Comparison of ENCODE assay signal across 28 mouse cellular contexts in genomic region chr14:111297796-111298195, GRCm38 (mm10).
"Had no signal": no experiment of that assay in that cellular context is flagged by ENCODE, and none has a peak within 500 bp of the region (broad histone marks: within the 10 kb centered on the region; RNA-seq: fewer than 3 reads in every experiment).

No protein-coding gene starts in this region.

- H3K9ac ChIP-seq: limb, embryonic 12.5 days; limb, embryonic 13.5 days; limb, embryonic 15.5 days; liver, embryonic 12.5 days; liver, embryonic 13.5 days; liver, embryonic 14.5 days; liver, embryonic 15.5 days; liver, postnatal 0 days; lung, embryonic 14.5 days; lung, embryonic 15.5 days; midbrain, embryonic 12.5 days; midbrain, embryonic 13.5 days; midbrain, embryonic 15.5 days; neural tube, embryonic 12.5 days had no signal

- DNase-seq: left cerebral cortex, postnatal 4 days; liver; liver, embryonic 13.5 days; liver, postnatal 0 days; lung, adult 18-20 months; lung, adult 2 months; lung, embryonic 14.5 days; lung, postnatal 10 days; lung, postnatal 14 days; lung, postnatal 36 days; lung, postnatal 4 days; midbrain, embryonic 14.5 days had no signal

- H3K27me3 ChIP-seq: limb, embryonic 12.5 days; limb, embryonic 13.5 days; limb, embryonic 15.5 days; liver, embryonic 12.5 days; liver, embryonic 13.5 days; liver, embryonic 15.5 days; lung, embryonic 15.5 days; megakaryocyte, embryonic 14.5 days; midbrain, embryonic 12.5 days; midbrain, embryonic 13.5 days; midbrain, embryonic 15.5 days; neural tube, embryonic 12.5 days had no signal

- H3K9me3 ChIP-seq: limb, embryonic 10.5 days; limb, embryonic 12.5 days; limb, embryonic 13.5 days; limb, embryonic 15.5 days; liver, embryonic 12.5 days; liver, embryonic 13.5 days; liver, embryonic 15.5 days; lung, embryonic 15.5 days; megakaryocyte, embryonic 14.5 days; midbrain, embryonic 10.5 days; midbrain, embryonic 12.5 days; midbrain, embryonic 13.5 days; midbrain, embryonic 15.5 days; neural tube, embryonic 12.5 days had no signal

- H3K4me1 ChIP-seq: limb, embryonic 15.5 days; liver, embryonic 12.5 days; liver, embryonic 13.5 days; liver, embryonic 15.5 days; lung, embryonic 15.5 days; megakaryocyte, embryonic 14.5 days; midbrain, embryonic 10.5 days; midbrain, embryonic 12.5 days; midbrain, embryonic 13.5 days; midbrain, embryonic 15.5 days; neural tube, embryonic 12.5 days had no signal

- H3K36me3 ChIP-seq: limb, embryonic 10.5 days; limb, embryonic 12.5 days; limb, embryonic 13.5 days; limb, embryonic 15.5 days; liver, embryonic 12.5 days; liver, embryonic 13.5 days; liver, embryonic 15.5 days; lung, embryonic 15.5 days; midbrain, embryonic 10.5 days; midbrain, embryonic 12.5 days; midbrain, embryonic 13.5 days; midbrain, embryonic 15.5 days; neural tube, embryonic 12.5 days had no signal

- H3K4me3 ChIP-seq: limb, embryonic 10.5 days; limb, embryonic 12.5 days; limb, embryonic 13.5 days; limb, embryonic 15.5 days; liver, embryonic 12.5 days; liver, embryonic 13.5 days; liver, embryonic 15.5 days; lung, embryonic 15.5 days; megakaryocyte, embryonic 14.5 days; midbrain, embryonic 10.5 days; midbrain, embryonic 12.5 days; midbrain, embryonic 13.5 days; midbrain, embryonic 15.5 days; myocyte; neural tube, embryonic 12.5 days had no signal

- H3K27ac ChIP-seq: limb, embryonic 10.5 days; limb, embryonic 12.5 days; limb, embryonic 13.5 days; limb, embryonic 15.5 days; liver, embryonic 12.5 days; liver, embryonic 13.5 days; liver, embryonic 14.5 days; liver, embryonic 15.5 days; lung, embryonic 15.5 days; macrophage; midbrain, embryonic 10.5 days; midbrain, embryonic 12.5 days; midbrain, embryonic 13.5 days; midbrain, embryonic 15.5 days; neural tube, embryonic 12.5 days had no signal
